20 mouse cellular contexts compared by ENCODE assay signal in genomic region chr7:92430254-92430653, GRCm38 (mm10).
DNase-seq lines count a peak whose midpoint lies in the region; ATAC-seq lines count a peak whose summit lies in the region.
"Had no signal": no experiment of that assay in that cellular context is flagged by ENCODE, and none has a peak within 500 bp of the region (broad histone marks: within the 10 kb centered on the region; RNA-seq: fewer than 3 reads in every experiment).

No protein-coding gene starts in this region.

- intact Hi-C loops in heart, postnatal 14 days (cut with DNase I), result no loop called here

- peak; percentile 73 for ATAC-seq in heart, embryonic 12.5 days (ENCODE audit: insufficient number of reproducible peaks, low FRiP score)
- peak; percentile 76 for ATAC-seq in liver, embryonic 12.5 days
- ATAC-seq in liver, embryonic 16.5 days (ENCODE audit: low read depth), result peak; percentile 71
- ATAC-seq in megakaryocyte, adult 5-6 weeks (ENCODE audit: poor library complexity, severe bottlenecking), result no peak
- ATAC-seq: forebrain, embryonic 16.5 days had no signal

- no peak for DNase-seq in heart, postnatal 14 days
- DNase-seq in gastrocnemius, adult 8-10 months (ENCODE audit: low spot score in 2 of 2), result no peak
- DNase-seq in gastrocnemius, postnatal 4 days (ENCODE audit: low spot score in 2 of 2), result no peak
- DNase-seq: adrenal gland, postnatal 10 days; cerebellum, adult 11 months; cerebellum, adult 8-10 months; cerebellum, postnatal 14 days; embryo, embryonic 11 days; gastrocnemius, postnatal 25 days; heart, adult 18-20 months; heart, postnatal 36 days had no signal

- H3K27me3 ChIP-seq in heart, embryonic 12.5 days (replicated peaks), result no peaks in the 10 kb centered on the region
- no peaks in the 10 kb centered on the region for H3K27me3 ChIP-seq in liver, embryonic 12.5 days (replicated peaks)
- no peaks in the 10 kb centered on the region for H3K27me3 ChIP-seq in liver, embryonic 16.5 days (ENCODE audit: control insufficient read depth, insufficient read depth, low read depth, low read length)
- H3K27me3 ChIP-seq: embryonic facial prominence, embryonic 15.5 days; hindbrain, embryonic 15.5 days had no signal

- H3K36me3 ChIP-seq in heart, embryonic 12.5 days, result no peaks in the 10 kb centered on the region; the same call in 1 of the 2 replicates
- H3K36me3 ChIP-seq in liver, embryonic 12.5 days, result no peaks in the 10 kb centered on the region
- no peaks in the 10 kb centered on the region for H3K36me3 ChIP-seq in liver, embryonic 16.5 days (ENCODE audit: control insufficient read depth, insufficient read depth)
- H3K36me3 ChIP-seq: embryonic facial prominence, embryonic 15.5 days; heart, embryonic 10.5 days had no signal

- H3K9ac ChIP-seq in heart, embryonic 12.5 days, result no peak overlapping the region
- no peak overlapping the region for H3K9ac ChIP-seq in liver, embryonic 12.5 days
- H3K9ac ChIP-seq in liver, embryonic 16.5 days (ENCODE audit: low read depth, low read length), result no peak overlapping the region
- H3K9ac ChIP-seq: embryonic facial prominence, embryonic 15.5 days; hindbrain, embryonic 15.5 days had no signal

- H3K9me3 ChIP-seq in heart, embryonic 12.5 days (replicated peaks), result no peaks in the 10 kb centered on the region
- no peaks in the 10 kb centered on the region for H3K9me3 ChIP-seq in liver, embryonic 12.5 days (replicated peaks)
- no peaks in the 10 kb centered on the region for H3K9me3 ChIP-seq in liver, embryonic 16.5 days (replicated peaks; ENCODE audit: control insufficient read depth, low read length)
- H3K9me3 ChIP-seq: embryonic facial prominence, embryonic 15.5 days; heart, embryonic 10.5 days; hindbrain, embryonic 15.5 days had no signal

- 27% methylated on average over 2 of the region's 2 CpGs for WGBS in heart, embryonic 12.5 days
- 18% methylated on average over 2 of the region's 2 CpGs for whole genome bisulfite sequencing in liver, embryonic 12.5 days (ENCODE audit: insufficient replicate concordance)
- 32% methylated on average over 2 of the region's 2 CpGs for WGBS in liver, embryonic 16.5 days (ENCODE audit: insufficient replicate concordance)

- no peak overlapping the region for H3K4me2 ChIP-seq in heart, embryonic 12.5 days
- H3K4me2 ChIP-seq in liver, embryonic 12.5 days, result no peak overlapping the region
- no peak overlapping the region for H3K4me2 ChIP-seq in liver, embryonic 16.5 days (ENCODE audit: low read depth, low read length)
- H3K4me2 ChIP-seq: embryonic facial prominence, embryonic 15.5 days; hindbrain, embryonic 15.5 days had no signal

- no peak overlapping the region for H3K27ac ChIP-seq in heart, embryonic 12.5 days (ENCODE audit: poor library complexity, severe bottlenecking)
- no peak overlapping the region for H3K27ac ChIP-seq in liver, embryonic 12.5 days
- H3K27ac ChIP-seq in liver, embryonic 16.5 days (ENCODE audit: low read length), result no peak overlapping the region
- H3K27ac ChIP-seq: embryonic facial prominence, embryonic 15.5 days; heart, embryonic 10.5 days; hindbrain, embryonic 15.5 days had no signal

- H3K4me3 ChIP-seq in heart, embryonic 12.5 days, result no peak overlapping the region
- H3K4me3 ChIP-seq in liver, embryonic 12.5 days, result no peak overlapping the region
- no peak overlapping the region for H3K4me3 ChIP-seq in liver, embryonic 16.5 days (ENCODE audit: low read depth, low read length)
- H3K4me3 ChIP-seq: embryonic facial prominence, embryonic 15.5 days; erythroblast, embryonic 14.5 days; heart, embryonic 10.5 days; hindbrain, embryonic 15.5 days had no signal

- peaks cover 24% of the 10 kb centered on the region for H3K4me1 ChIP-seq in heart, embryonic 12.5 days (replicated peaks)
- peaks cover 35% of the 10 kb centered on the region for H3K4me1 ChIP-seq in liver, embryonic 12.5 days
- H3K4me1 ChIP-seq in liver, embryonic 16.5 days (ENCODE audit: control insufficient read depth, low read depth, low read length), result peaks cover 16% of the 10 kb centered on the region
- H3K4me1 ChIP-seq: embryonic facial prominence, embryonic 15.5 days; hindbrain, embryonic 15.5 days had no signal
